Mouse (Mus musculus): ENCODE data around the gene Lypd5.

Lypd5 gene

GRCm38 (mm10) chr7:24348896-24349295 is at the start of gene Lypd5:
TSS of gene Lypd5 (plus strand) at chr7:24349196.
- in situ Hi-C loops (cut with MboI; ENCODE audit: unreplicated experiment in 2 of 2), result no loop called here

GRCm38 (mm10) chr7:24299823-24300481 is 49.0 kb upstream of the Lypd5 start:
- in situ Hi-C loops (cut with MboI; ENCODE audit: unreplicated experiment in 2 of 2), result loop anchor here (25.0 kb wide), 2 partner anchors 662 to 1462 kb away; partner anchors contain the start of genes Hnrnpul1 (in 2 of the 2) and Rabac1 (in 1 of the 2)

GRCm38 (mm10) chr7:24300771-24301282 is 48.2 kb upstream of the Lypd5 start, which contains the start of gene Zfp61:
TSS of gene Zfp61 (minus strand) at chr7:24301232.
- in situ Hi-C loops (cut with MboI; ENCODE audit: unreplicated experiment in 2 of 2), result loop anchor here (25.0 kb wide), 2 partner anchors 661 to 1461 kb away; partner anchors contain the start of genes Hnrnpul1 (in 2 of the 2) and Rabac1 (in 1 of the 2)

DNA sequence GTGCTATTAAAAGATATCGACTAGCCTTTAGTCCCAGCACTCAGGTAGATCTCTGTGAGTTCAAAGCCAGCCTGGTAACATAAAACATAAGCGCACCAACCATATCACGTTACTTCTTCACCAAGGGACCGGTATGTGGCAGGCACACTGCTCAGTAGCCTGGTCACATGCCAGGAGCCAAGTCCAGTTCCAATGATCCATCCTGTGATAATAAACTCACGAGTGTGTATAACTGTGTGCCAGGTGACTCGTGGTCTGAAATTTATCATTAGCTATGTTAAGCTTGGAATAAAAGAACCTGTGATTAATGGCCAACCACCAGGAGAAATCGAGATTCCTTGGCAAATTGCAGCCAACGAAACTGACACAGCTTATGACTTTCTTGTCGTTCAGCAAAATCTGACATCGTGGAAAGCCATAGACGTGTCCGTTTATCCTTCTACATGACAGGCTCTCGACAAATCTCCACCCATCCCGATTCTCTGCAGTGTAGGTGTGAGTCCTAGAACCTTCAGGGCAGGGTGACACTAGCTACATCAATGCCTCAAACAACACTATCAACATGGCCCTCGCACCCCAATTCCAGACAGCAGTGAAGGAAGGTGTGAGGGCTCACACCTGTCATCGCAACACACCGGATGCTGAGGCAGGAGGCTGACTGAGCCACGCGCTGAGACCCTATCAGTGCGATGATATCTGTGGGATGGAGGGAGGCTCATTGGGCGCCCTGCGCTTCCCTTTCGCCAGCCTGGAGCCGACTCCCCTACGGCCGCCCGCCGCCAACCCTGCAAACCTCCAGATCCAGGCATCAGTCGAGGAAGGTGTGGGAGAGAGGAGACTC is 33.0 kb upstream of the Lypd5 start:
- in situ Hi-C loops (cut with MboI; ENCODE audit: unreplicated experiment in 2 of 2), result loop anchor here (5.0 to 25.0 kb wide), 5 partner anchors 79 to 1446 kb away; partner anchors contain the start of genes Hnrnpul1 (in 2 of the 2), Zfp180 (in 2 of the 2), Rabac1 (in 1 of the 2) and Smg9 (in 1 of the 2)

- in situ Hi-C loops (cut with MboI; ENCODE audit: unreplicated experiment in 2 of 2), result loop anchor here (5.0 to 25.0 kb wide), 5 partner anchors 78 to 1446 kb away; partner anchors contain the start of genes Hnrnpul1 (in 2 of the 2), Zfp180 (in 2 of the 2), Rabac1 (in 1 of the 2) and Smg9 (in 1 of the 2)
Measured at GRCm38 (mm10) chr7:24316567-24317092, 32.4 kb upstream of the Lypd5 start, which contains the start of gene Zfp94. TSS of gene Zfp94 (minus strand) at chr7:24316666.

- in situ Hi-C loops (cut with MboI; ENCODE audit: unreplicated experiment in 2 of 2), result loop anchor here (5.0 to 25.0 kb wide), 5 partner anchors 76 to 1443 kb away; partner anchors contain the start of genes Hnrnpul1 (in 2 of the 2), Zfp180 (in 2 of the 2), Rabac1 (in 1 of the 2) and Smg9 (in 1 of the 2)
Measured at GRCm38 (mm10) chr7:24318942-24319341, 30.1 kb upstream of the Lypd5 start.

- in situ Hi-C loops (cut with MboI; ENCODE audit: unreplicated experiment in 2 of 2), result loop anchor here (25.0 kb wide), 2 partner anchors 640 to 1440 kb away; partner anchors contain the start of genes Hnrnpul1 (in 2 of the 2) and Rabac1 (in 1 of the 2)
Measured at GRCm38 (mm10) chr7:24322593-24322992, 26.4 kb upstream of the Lypd5 start.

- in situ Hi-C loops (cut with MboI; ENCODE audit: unreplicated experiment in 2 of 2), result no loop called here
Measured at GRCm38 (mm10) chr7:24325197-24325596, 23.8 kb upstream of the Lypd5 start.

DNA sequence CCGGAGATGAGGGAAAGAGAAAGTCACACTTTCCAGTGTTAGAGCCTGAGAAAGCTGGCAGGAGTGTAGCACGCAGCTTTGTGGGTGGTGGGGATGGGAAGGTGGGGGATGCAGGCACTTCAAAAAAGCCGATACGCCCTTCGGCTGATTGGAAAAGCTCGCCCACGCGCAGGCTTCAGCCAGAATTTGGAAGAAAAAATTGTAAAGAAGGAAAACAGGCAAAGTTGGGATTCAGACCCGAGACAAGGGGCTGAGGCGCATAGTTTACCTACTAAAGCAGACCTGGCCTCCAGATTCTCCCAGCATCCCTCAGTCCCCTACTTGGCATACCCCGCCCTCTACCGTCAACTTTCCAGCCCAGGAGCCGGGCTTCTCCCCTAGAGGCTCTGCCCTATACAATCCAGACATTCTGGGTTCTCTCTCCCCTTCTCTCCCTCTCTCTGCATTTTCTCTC is 23.3 kb upstream of the Lypd5 start:
- in situ Hi-C loops (cut with MboI; ENCODE audit: unreplicated experiment in 2 of 2), result no loop called here

- in situ Hi-C loops (cut with MboI; ENCODE audit: unreplicated experiment in 2 of 2), result no loop called here
Measured at GRCm38 (mm10) chr7:24326273-24327135, 22.5 kb upstream of the Lypd5 start.

DNA sequence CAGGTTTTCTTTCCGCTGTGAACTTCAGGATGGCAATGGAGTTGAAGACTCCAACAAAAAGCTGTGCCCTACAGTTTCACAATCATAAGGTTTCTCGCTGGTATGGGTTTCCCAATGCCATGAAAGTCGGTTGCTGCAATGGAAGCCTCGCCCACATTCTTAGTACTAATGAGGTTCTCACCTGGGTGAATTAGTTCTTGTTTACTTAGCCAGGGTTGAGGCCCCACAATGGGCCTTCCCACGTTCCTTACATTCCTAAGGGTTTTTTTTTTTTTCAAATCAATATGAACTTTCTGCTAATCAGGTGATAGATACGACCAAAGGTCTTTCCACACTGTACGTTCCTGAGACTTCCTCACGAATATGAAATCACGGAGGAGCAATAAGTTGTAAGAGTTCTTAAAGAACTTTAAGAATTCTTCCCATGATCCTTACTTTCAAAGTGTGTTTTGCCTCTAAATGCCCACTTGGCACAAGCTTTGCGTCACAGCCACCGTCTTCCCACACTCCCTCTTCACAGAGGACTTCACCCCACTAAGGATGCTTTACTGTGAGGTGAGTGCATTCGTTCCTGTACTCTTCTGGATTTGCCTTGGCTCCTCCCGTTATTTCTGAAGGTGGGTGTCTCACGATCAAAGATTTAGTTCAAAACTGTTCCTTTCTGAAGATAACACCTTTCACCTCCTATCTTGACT is 21.6 kb upstream of the Lypd5 start:
- in situ Hi-C loops (cut with MboI; ENCODE audit: unreplicated experiment in 2 of 2), result no loop called here

GRCm38 (mm10) chr7:24333304-24333986 is 15.6 kb upstream of the Lypd5 start, which contains the start of gene Tescl:
TSS of gene Tescl (minus strand) at chr7:24333936.
- in situ Hi-C loops (cut with MboI; ENCODE audit: unreplicated experiment in 2 of 2), result no loop called here

DNA sequence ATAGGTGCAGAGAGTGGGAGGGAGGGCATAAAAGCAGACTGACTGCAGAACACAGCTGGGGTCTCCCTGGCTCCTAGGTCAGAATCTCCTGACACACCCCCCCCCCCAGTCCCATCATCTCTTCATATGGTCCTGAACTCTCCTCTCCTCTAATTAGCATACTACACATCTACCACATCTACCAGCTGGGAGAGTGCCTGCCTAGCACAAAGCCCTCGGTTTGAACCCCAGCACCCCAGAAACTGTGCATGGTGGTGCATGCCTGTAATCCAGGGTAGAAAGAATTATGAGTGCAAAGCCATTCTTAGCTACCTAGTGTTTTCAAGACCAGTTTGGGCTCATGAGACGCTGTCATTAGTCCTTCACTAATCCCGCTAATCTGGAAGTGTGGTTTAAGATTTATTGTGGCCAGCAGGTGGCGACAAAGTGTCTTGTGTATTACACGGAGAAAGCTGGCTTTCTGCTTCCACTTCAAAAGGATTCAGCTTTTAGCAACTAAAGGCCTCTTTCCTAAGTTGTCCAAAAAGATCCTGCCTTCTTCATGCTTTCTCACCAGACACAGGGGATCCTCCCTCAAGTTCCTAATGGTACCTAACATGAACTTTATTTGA is 13.2 kb upstream of the Lypd5 start:
- in situ Hi-C loops (cut with MboI; ENCODE audit: unreplicated experiment in 2 of 2), result no loop called here

DNA sequence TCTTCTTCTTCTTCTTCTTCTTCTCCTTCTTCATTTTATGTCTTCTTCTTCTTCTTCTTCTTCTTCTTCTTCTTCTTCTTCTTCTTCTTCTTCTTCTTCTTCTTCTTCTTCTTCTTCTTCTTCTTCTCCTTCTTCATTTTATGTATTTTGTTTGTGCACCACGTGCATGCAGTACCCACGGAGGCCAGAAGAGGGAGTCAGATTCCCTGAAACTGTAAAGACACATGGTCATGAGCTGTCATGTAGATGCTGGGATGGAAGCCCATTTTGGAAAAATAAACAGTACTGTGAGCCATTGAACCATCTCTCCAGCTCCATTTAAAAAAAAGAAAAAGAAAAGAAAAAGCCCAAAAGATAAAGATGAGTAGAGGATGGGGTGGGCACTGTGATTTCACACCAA is 10.8 kb upstream of the Lypd5 start:
- in situ Hi-C loops (cut with MboI; ENCODE audit: unreplicated experiment in 2 of 2), result no loop called here

- in situ Hi-C loops (cut with MboI; ENCODE audit: unreplicated experiment in 2 of 2), result no loop called here
Measured at GRCm38 (mm10) chr7:24343701-24344272, 5.2 kb upstream of the Lypd5 start.

- in situ Hi-C loops (cut with MboI; ENCODE audit: unreplicated experiment in 2 of 2), result no loop called here
Measured at GRCm38 (mm10) chr7:24346444-24346843, 2.6 kb upstream of the Lypd5 start.

DNA sequence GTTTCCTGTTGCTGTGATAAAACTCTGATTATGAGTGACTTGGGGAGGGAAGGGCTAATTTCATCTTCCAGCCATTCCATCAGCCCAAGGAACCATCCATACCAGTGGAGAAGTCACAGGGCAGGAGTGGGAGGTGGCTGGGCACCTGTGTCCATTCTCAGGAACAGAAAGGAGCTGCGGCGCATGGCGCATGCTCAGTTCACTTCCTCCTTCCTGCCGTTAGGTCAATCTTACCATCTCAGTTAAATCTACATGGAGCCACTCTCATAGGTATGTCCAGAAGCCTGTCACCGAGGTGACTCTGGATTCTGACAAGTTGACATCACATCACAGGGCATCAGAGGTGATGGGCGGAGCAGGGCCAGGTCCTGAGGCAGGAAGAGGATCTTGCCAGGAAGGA is 6.7 kb downstream of the Lypd5 start:
- in situ Hi-C loops (cut with MboI; ENCODE audit: unreplicated experiment in 2 of 2), result loop anchor here in 1 of 2 experiments (5.0 kb wide), 1 partner anchor 388 kb away; no protein-coding TSS in a partner anchor

Data from v-Abl transformed pro-B cells (cell line).